7 mouse cellular contexts compared by ENCODE assay signal in genomic region chr2:158614418-158614955, GRCm38 (mm10). TPM values are rescaled to one million over a fixed set of nuclear protein-coding genes. Genes with fewer than 3 reads are reported as not detected.
DNase-seq lines count a peak whose midpoint lies in the region; ATAC-seq lines count a peak whose summit lies in the region.

No protein-coding gene starts in this region.

- no peaks in the 10 kb centered on the region for H3K9me3 ChIP-seq in lung, embryonic 15.5 days
- no peaks in the 10 kb centered on the region for H3K9me3 ChIP-seq in forebrain, embryonic 12.5 days
- H3K9me3 ChIP-seq in limb, embryonic 13.5 days, result no peaks in the 10 kb centered on the region
- H3K9me3 ChIP-seq in neural tube, embryonic 15.5 days (replicated peaks), result no peaks in the 10 kb centered on the region

- no peak for DNase-seq in lung, adult 18-20 months
- DNase-seq in gastrocnemius, adult 18-20 months (ENCODE audit: low spot score), result no peak
- no peak for DNase-seq in spleen, postnatal 36 days (ENCODE audit: low spot score in 2 of 2)

- no peak overlapping the region for H3K27ac ChIP-seq in lung, embryonic 15.5 days
- H3K27ac ChIP-seq in forebrain, embryonic 12.5 days, result peak overlapping the region; percentile 61
- H3K27ac ChIP-seq in limb, embryonic 13.5 days, result no peak overlapping the region
- H3K27ac ChIP-seq in neural tube, embryonic 15.5 days (replicated peaks), result peak overlapping the region; percentile 46; the same call in 1 of the 2 replicates

- H3K27me3 ChIP-seq in lung, embryonic 15.5 days, result peaks cover 100% of the 10 kb centered on the region
- peaks cover 100% of the 10 kb centered on the region for H3K27me3 ChIP-seq in forebrain, embryonic 12.5 days
- peaks cover 100% of the 10 kb centered on the region for H3K27me3 ChIP-seq in limb, embryonic 13.5 days
- H3K27me3 ChIP-seq in neural tube, embryonic 15.5 days (replicated peaks), result peaks cover 94% of the 10 kb centered on the region

- ATAC-seq in lung, embryonic 15.5 days (ENCODE audit: borderline replicate concordance, extremely low read depth, low FRiP score, low TSS enrichment), result no peak
- no peak for ATAC-seq in forebrain, embryonic 12.5 days (ENCODE audit: low FRiP score)
- ATAC-seq in limb, embryonic 13.5 days (ENCODE audit: low FRiP score, low read depth), result no peak
- no peak for ATAC-seq in neural tube, embryonic 15.5 days (ENCODE audit: low FRiP score)

- H3K36me3 ChIP-seq in lung, embryonic 15.5 days, result no peaks in the 10 kb centered on the region
- 0 out of 2 replicates have a peak, but pooled peaks cover 3% of the 10 kb centered on the region for H3K36me3 ChIP-seq in forebrain, embryonic 12.5 days (replicated peaks)
- H3K36me3 ChIP-seq in limb, embryonic 13.5 days, result no peaks in the 10 kb centered on the region
- no peaks in the 10 kb centered on the region for H3K36me3 ChIP-seq in neural tube, embryonic 15.5 days

- peak overlapping the region; percentile 24; the same call in 1 of the 2 replicates for H3K4me2 ChIP-seq in lung, embryonic 15.5 days
- H3K4me2 ChIP-seq in forebrain, embryonic 12.5 days, result peak overlapping the region; percentile 52
- H3K4me2 ChIP-seq in limb, embryonic 13.5 days (replicated peaks), result peak overlapping the region; percentile 44
- H3K4me2 ChIP-seq in neural tube, embryonic 15.5 days, result peak overlapping the region; percentile 55

- WGBS in lung, embryonic 15.5 days, result 2% methylated on average over 47 of the region's 47 CpGs
- 2% methylated on average over 47 of the region's 47 CpGs for WGBS in forebrain, embryonic 12.5 days
- 2% methylated on average over 47 of the region's 47 CpGs for WGBS in limb, embryonic 13.5 days
- 2% methylated on average over 47 of the region's 47 CpGs for WGBS in neural tube, embryonic 15.5 days

- H3K4me3 ChIP-seq in lung, embryonic 15.5 days, result 0 out of 2 replicates have a peak overlapping the region, but pooled peaks have one; percentile 0
- peak overlapping the region; percentile 51 for H3K4me3 ChIP-seq in forebrain, embryonic 12.5 days (replicated peaks)
- peak overlapping the region; percentile 22 for H3K4me3 ChIP-seq in limb, embryonic 13.5 days
- peak overlapping the region; percentile 50 for H3K4me3 ChIP-seq in neural tube, embryonic 15.5 days (replicated peaks)

- H3K9ac ChIP-seq in lung, embryonic 15.5 days, result no peak overlapping the region
- peak overlapping the region; percentile 74 for H3K9ac ChIP-seq in forebrain, embryonic 12.5 days
- H3K9ac ChIP-seq in limb, embryonic 13.5 days, result no peak overlapping the region
- H3K9ac ChIP-seq in neural tube, embryonic 15.5 days (replicated peaks), result peak overlapping the region; percentile 34; the same call in 1 of the 2 replicates

- H3K4me1 ChIP-seq in lung, embryonic 15.5 days, result peaks cover 20% of the 10 kb centered on the region
- peaks cover 35% of the 10 kb centered on the region for H3K4me1 ChIP-seq in forebrain, embryonic 12.5 days
- peaks cover 38% of the 10 kb centered on the region for H3K4me1 ChIP-seq in limb, embryonic 13.5 days
- H3K4me1 ChIP-seq in neural tube, embryonic 15.5 days, result peaks cover 44% of the 10 kb centered on the region

RNA-seq across cellular contexts. Expression of gene Slc32a1, which starts 3.9 kb away (rescaled TPM):
- polyA plus RNA-seq in lung, embryonic 15.5 days (2015; fragmentation: Nextera tagmentation; extraction: Ambion mirVana), result not detected in 2 replicates
- 3.8 and 4.3 TPM in 2 replicates for polyA plus RNA-seq in forebrain, embryonic 12.5 days (2016; fragmentation: Nextera tagmentation; extraction: Ambion mirVana)
- not detected in 2 replicates for polyA plus RNA-seq in limb, embryonic 13.5 days (2015; fragmentation: Nextera tagmentation; extraction: Ambion mirVana)
- 9.7 and 11.1 TPM in 2 replicates for polyA plus RNA-seq in neural tube, embryonic 15.5 days (2015; fragmentation: Nextera tagmentation; extraction: Ambion mirVana)
- not detected for total RNA-seq in gastrocnemius, adult 18-20 months (2021)

RNA-seq across cellular contexts. Expression of gene Actr5, which starts 10.2 kb away (rescaled TPM):
- 10.1 and 11.1 TPM in 2 replicates for polyA plus RNA-seq in lung, embryonic 15.5 days (2015; fragmentation: Nextera tagmentation; extraction: Ambion mirVana)
- 20.3 and 22.6 TPM in 2 replicates for polyA plus RNA-seq in forebrain, embryonic 12.5 days (2016; fragmentation: Nextera tagmentation; extraction: Ambion mirVana)
- polyA plus RNA-seq in limb, embryonic 13.5 days (2015; fragmentation: Nextera tagmentation; extraction: Ambion mirVana), result 12.4 and 14.1 TPM in 2 replicates
- polyA plus RNA-seq in neural tube, embryonic 15.5 days (2015; fragmentation: Nextera tagmentation; extraction: Ambion mirVana), result 11.4 TPM in 2 replicates
- 1 to 10 TPM; 3.8 to 4.0 TPM for total RNA-seq in gastrocnemius, adult 18-20 months (2021)

RNA-seq across cellular contexts. Expression of gene Ppp1r16b, which starts 50.7 kb away (rescaled TPM):
- 16.7 and 20.2 TPM in 2 replicates for polyA plus RNA-seq in lung, embryonic 15.5 days (2015; fragmentation: Nextera tagmentation; extraction: Ambion mirVana)
- 2.9 and 3.2 TPM in 2 replicates for polyA plus RNA-seq in forebrain, embryonic 12.5 days (2016; fragmentation: Nextera tagmentation; extraction: Ambion mirVana)
- 3.5 and 4.0 TPM in 2 replicates for polyA plus RNA-seq in limb, embryonic 13.5 days (2015; fragmentation: Nextera tagmentation; extraction: Ambion mirVana)
- 25.3 and 26.6 TPM in 2 replicates for polyA plus RNA-seq in neural tube, embryonic 15.5 days (2015; fragmentation: Nextera tagmentation; extraction: Ambion mirVana)
- total RNA-seq in gastrocnemius, adult 18-20 months (2021), result 1 to 10 TPM; 2.3 to 4.4 TPM

Comparison
In these comparisons a context has a peak if more than half of its experiments do, and no peak if none do; other contexts are left out.
1. H3K27ac ChIP-seq: peak in forebrain, embryonic 12.5 days (single experiment) and neural tube, embryonic 15.5 days (single experiment); none in lung, embryonic 15.5 days (single experiment) and limb, embryonic 13.5 days (single experiment).
2. H3K4me3 ChIP-seq: peak in every context shown above with its lines; median percentile 51 in forebrain, embryonic 12.5 days; 50 in neural tube, embryonic 15.5 days; 22 in limb, embryonic 13.5 days; 0 in lung, embryonic 15.5 days.
3. H3K9ac ChIP-seq: peak in forebrain, embryonic 12.5 days (single experiment) and neural tube, embryonic 15.5 days (single experiment); none in lung, embryonic 15.5 days (single experiment) and limb, embryonic 13.5 days (single experiment).
4. Peak in every context shown above with its lines, with median percentiles within 50 percentile points of each other: H3K4me2 ChIP-seq.